Mouse (Mus musculus) forebrain, embryonic 16.5 days (tissue): ENCODE data around the gene Slc25a45. TPM values are rescaled to one million over a fixed set of nuclear protein-coding genes. Genes with fewer than 3 reads are reported as not detected.

Source experiments
- ATAC-seq: fragments of 200-750 bp; cut with Nextera tagmentation; 2 replicates; pipeline ENCODE4 v1.8.0; 2017; ENCODE audit warnings: mild to moderate bottlenecking, moderate library complexity
- H3K27ac ChIP-seq: fragments of 300-500 bp; sonication (generic); 2 replicates; pipeline ENCODE4 v1.5.1; 2014; ENCODE audit warnings: low read length, control low read depth
- H3K27me3 ChIP-seq: fragments of 300-500 bp; sonication (generic); replicated peaks from 2 replicates; pipeline ENCODE4 v1.6.1; 2014; ENCODE audit warnings: low read length; ENCODE audit not compliant: control insufficient read depth, insufficient read depth
- H3K36me3 ChIP-seq: fragments of 300-500 bp; sonication (generic); 2 replicates; pipeline ENCODE4 v1.6.1; 2014; ENCODE audit not compliant: control insufficient read depth, insufficient read depth
- H3K4me1 ChIP-seq: fragments of 300-500 bp; sonication (generic); replicated peaks from 2 replicates; pipeline ENCODE4 v1.6.1; 2014; ENCODE audit warnings: low read length; ENCODE audit not compliant: control insufficient read depth, insufficient read depth
- H3K4me2 ChIP-seq: fragments of 300-500 bp; sonication (generic); 2 replicates; pipeline ENCODE4 v1.6.1; 2014; ENCODE audit warnings: mild to moderate bottlenecking, low read length, control low read depth
- H3K4me3 ChIP-seq: fragments of 300-500 bp; sonication (generic); replicated peaks from 2 replicates; pipeline ENCODE4 v1.5.1; 2014; ENCODE audit warnings: mild to moderate bottlenecking, low read length, control low read depth
- H3K9ac ChIP-seq: fragments of 300-500 bp; sonication (generic); replicated peaks from 2 replicates; pipeline ENCODE4 v1.6.1; 2014; ENCODE audit warnings: low read depth, low read length, control low read depth
- H3K9me3 ChIP-seq: fragments of 300-500 bp; sonication (generic); 2 replicates; pipeline ENCODE4 v1.6.1; 2016; ENCODE audit warnings: low read length; ENCODE audit not compliant: control insufficient read depth
- WGBS: fragments of 180-500 bp; shearing (Covaris S2); extraction: QIAGEN DNeasy Blood & Tissue Kit; methylation state at CpG from one replicate; pipeline ENCODE4 v1.1.7; 2014; 5-methylcytosine and 5-hydroxymethylcytosine counted together
- polyA plus RNA-seq: library from polyadenylated mRNA; unstranded; fragments of >200 nt; fragmentation: Nextera tagmentation; extraction: Ambion mirVana; gene quantifications from 2 replicates; pipeline ENCODE4 v1.2.1, GENCODE M21; 2015

Slc25a45 gene
- polyA plus RNA-seq, 1 experiment from 2014 or later: 1.5 TPM

DNA sequence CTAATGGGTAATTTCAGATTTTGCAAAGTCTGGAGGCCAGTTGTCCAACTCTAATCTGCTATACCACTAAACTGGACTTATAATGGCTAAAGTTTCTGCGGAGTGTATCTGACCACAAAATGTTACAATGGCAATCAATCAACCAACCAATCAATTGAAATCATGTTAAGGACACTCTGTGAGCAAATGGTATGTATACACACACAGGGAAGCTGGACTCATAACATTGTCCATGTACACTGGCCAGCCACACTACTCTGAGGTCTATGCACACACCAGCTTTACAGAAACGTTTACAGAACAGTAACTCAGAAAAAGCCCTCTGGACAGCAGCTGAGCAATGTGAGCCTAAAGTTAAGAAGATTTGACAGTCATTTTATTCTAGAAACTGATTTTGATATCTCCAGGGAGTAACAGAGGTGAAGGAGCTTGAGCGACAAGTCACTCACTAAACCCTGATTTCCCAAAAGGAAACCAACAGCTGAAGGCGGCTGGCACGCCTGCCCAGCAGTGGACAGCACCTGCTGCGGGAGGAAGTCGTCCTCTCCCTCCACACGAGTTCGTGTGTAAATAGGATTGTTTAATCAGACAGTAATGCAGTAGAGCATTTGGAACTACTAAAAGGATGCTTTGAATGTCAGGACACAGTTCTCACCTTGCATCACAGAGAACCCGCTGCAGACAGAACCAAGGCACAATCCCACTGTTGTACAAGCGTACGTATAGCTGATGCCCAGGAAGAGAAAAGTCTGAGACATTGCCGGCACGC is 38.1 kb upstream of the Slc25a45 start:
- Histone ChIP-seq H3K27ac (no peak overlapping the region), H3K9me3 (no peaks in the 10 kb centered on the region), H3K4me3 (no peak overlapping the region), H3K4me2 (no peak overlapping the region), H3K4me1 (peaks cover 10% of the 10 kb centered on the region), H3K27me3 (no peaks in the 10 kb centered on the region), H3K36me3 (no peaks in the 10 kb centered on the region), H3K9ac (no peak overlapping the region)
- WGBS: 77% methylated on average over 14 of the region's 14 CpGs
- ATAC-seq: no peak

DNA sequence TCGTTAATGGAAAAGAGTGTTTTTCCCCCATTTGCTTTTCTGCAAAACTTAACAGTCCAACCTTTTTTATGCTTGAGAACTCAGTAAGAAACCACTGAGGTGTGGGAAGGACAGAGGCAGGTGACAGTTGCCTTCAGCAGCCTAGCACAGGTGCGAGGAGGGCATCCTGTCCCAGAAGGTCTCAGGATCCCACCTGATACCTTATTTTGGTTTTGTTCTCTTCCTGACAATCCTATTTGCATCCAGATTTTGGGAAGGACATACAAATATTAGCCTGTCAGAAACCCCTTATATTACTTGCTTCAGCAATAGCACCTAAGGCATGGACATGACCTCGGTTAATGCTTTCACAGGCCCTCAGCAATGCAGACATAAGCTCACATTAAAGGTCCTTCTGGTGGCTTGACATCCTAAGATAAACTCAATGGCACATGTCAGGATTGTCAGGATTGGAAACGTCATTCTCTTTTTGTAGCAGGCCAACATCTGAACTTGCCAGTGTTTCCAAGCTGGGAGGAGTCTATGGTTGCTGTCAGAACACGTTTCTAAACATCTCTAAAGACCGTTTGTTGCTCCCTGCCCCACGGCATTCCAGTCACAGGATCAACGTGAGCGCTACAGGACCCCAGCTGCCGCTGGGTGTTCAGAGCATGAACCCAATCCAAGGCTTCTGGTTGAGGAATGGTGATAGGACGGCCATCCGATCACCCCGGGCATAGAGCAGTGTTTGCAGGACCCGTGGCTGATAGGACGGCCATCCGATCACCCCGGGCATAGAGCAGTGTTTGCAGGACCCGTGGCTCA is 37.3 kb upstream of the Slc25a45 start:
- Histone ChIP-seq H3K9ac (no peak overlapping the region), H3K27me3 (no peaks in the 10 kb centered on the region), H3K27ac (no peak overlapping the region), H3K9me3 (no peaks in the 10 kb centered on the region), H3K36me3 (no peaks in the 10 kb centered on the region), H3K4me2 (no peak overlapping the region), H3K4me1 (peaks cover 17% of the 10 kb centered on the region), H3K4me3 (no peak overlapping the region)
- WGBS: 73% methylated on average over 18 of the region's 18 CpGs
- ATAC-seq: no peak

GRCm38 (mm10) chr19:5840890-5841388 is 36.7 kb upstream of the Slc25a45 start:
- Histone ChIP-seq H3K9ac (no peak overlapping the region), H3K27me3 (no peaks in the 10 kb centered on the region), H3K4me1 (peaks cover 20% of the 10 kb centered on the region), H3K27ac (no peak overlapping the region), H3K9me3 (no peaks in the 10 kb centered on the region), H3K4me3 (no peak overlapping the region), H3K4me2 (no peak overlapping the region), H3K36me3 (no peaks in the 10 kb centered on the region)
- 89% methylated on average over 9 of the region's 9 CpGs for WGBS
- ATAC-seq: no peak

DNA sequence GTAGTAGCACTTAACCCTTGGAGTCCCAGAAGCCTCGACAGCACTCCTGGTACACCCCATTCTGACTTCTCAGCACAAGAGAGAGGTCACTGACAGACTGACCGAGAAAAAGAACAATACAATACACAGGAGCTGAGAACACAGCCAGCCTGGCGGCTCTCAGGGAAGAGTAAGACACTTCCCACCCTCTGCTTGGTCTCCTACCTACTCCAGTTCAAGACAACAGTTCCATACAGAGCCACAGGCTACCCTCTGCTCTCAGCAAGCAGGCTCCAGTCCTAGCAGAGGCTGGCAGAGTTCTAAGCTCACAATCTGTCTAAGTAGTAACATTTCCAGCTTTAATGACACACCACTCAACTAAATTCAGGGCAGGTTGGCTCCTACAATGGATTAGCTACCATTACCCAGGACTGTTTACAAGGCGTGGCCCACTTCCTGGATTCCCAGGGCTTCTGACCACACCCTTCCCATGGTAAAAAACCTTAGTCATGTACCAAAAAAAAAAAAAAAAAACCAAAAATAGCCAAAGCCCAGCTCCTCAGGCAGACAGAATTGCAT is 36.1 kb upstream of the Slc25a45 start:
- Histone ChIP-seq H3K4me1 (peaks cover 25% of the 10 kb centered on the region), H3K4me3 (no peak overlapping the region), H3K4me2 (no peak overlapping the region), H3K36me3 (no peaks in the 10 kb centered on the region), H3K27ac (no peak overlapping the region), H3K27me3 (no peaks in the 10 kb centered on the region), H3K9ac (no peak overlapping the region), H3K9me3 (no peaks in the 10 kb centered on the region)
- no peak for ATAC-seq
- 49% methylated on average over 4 of the region's 4 CpGs for WGBS

- H3K4me3 ChIP-seq: no peak overlapping the region
- no peaks in the 10 kb centered on the region for H3K9me3 ChIP-seq
- H3K4me1 ChIP-seq: peaks cover 32% of the 10 kb centered on the region
- ATAC-seq: no peak
- no peak overlapping the region for H3K9ac ChIP-seq
- WGBS: 45% methylated on average over 5 of the region's 5 CpGs
- peak overlapping the region; percentile 19; the same call in 1 of the 2 replicates for H3K27ac ChIP-seq
- H3K27me3 ChIP-seq: no peaks in the 10 kb centered on the region
- no peaks in the 10 kb centered on the region for H3K36me3 ChIP-seq
- no peak overlapping the region for H3K4me2 ChIP-seq
Observed at GRCm38 (mm10) chr19:5841999-5842784, 35.4 kb upstream of the Slc25a45 start.

GRCm38 (mm10) chr19:5842785-5843730 is 34.5 kb upstream of the Slc25a45 start:
- H3K9ac ChIP-seq: no peak overlapping the region
- peak overlapping the region; percentile 19; the same call in 1 of the 2 replicates for H3K27ac ChIP-seq
- no peak overlapping the region for H3K4me2 ChIP-seq
- peaks cover 40% of the 10 kb centered on the region for H3K4me1 ChIP-seq
- no peaks in the 10 kb centered on the region for H3K36me3 ChIP-seq
- no peak for ATAC-seq
- no peak overlapping the region for H3K4me3 ChIP-seq
- no peaks in the 10 kb centered on the region for H3K27me3 ChIP-seq
- 59% methylated on average over 9 of the region's 9 CpGs for WGBS
- no peaks in the 10 kb centered on the region for H3K9me3 ChIP-seq

DNA sequence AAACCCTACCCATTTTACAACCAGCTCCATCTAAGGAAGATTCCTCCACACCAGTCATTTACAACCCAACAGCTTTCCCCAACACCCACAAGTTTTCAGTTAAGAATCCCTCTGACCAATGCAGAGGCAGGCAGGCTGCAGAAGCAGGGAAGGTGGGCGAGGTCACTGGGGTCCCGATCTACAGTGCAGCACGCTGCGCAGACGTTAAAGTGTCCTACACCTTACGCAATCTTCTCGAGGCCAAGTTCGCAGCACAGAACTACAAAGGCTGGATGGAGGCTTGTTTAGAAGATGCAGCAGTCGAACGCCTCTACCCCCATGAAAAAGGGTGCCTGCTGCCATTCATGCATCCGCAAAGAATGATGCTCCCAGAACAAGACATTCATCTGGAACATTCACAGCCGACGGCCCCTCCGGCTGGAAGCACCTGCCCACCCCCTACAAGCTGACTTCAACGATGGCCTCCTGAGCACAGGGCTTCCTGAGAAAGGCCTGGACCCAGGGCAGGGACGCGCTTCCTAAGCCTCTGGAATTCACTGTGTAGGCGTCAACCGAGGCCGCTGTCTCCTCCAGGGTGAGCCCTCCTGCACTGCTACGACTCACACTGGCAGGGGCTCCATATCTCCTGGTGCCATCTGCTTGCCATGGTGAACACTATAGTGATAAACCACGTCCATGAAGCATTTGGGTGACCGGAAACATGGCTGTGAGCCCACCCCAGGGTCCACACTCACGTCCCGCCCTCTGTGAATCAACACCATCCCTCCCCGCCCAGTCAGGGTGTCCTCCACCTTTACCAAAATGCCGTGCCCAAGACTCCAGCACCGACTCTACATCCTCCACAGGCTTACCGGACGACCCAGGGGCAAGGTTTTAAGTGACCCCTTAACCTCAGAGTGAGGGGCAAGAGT is 33.6 kb upstream of the Slc25a45 start:
- H3K9ac ChIP-seq: no peak overlapping the region
- peaks cover 50% of the 10 kb centered on the region for H3K4me1 ChIP-seq
- no peak overlapping the region for H3K27ac ChIP-seq
- ATAC-seq: no peak
- WGBS: 91% methylated on average over 30 of the region's 30 CpGs
- H3K4me2 ChIP-seq: no peak overlapping the region
- no peaks in the 10 kb centered on the region for H3K9me3 ChIP-seq
- no peaks in the 10 kb centered on the region for H3K36me3 ChIP-seq
- no peak overlapping the region for H3K4me3 ChIP-seq
- H3K27me3 ChIP-seq: no peaks in the 10 kb centered on the region
